Mouse (Mus musculus) brain, embryonic 14.5 days (tissue): ENCODE data around the gene Eaf1.

Experiments
- CTCF ChIP-seq: fragments of 200-500 bp; IDR thresholded peaks from 2 replicates; pipeline ENCODE4 v1.5.1; 2012; ENCODE audit warnings: inconsistent platforms, mild to moderate bottlenecking, moderate library complexity, borderline replicate concordance; ENCODE audit not compliant: insufficient read depth, insufficient read length; ENCODE audit errors: extremely low read depth
- POLR2A ChIP-seq: fragments of 200-500 bp; IDR thresholded peaks from 2 replicates; pipeline ENCODE4 v1.6.1; 2012; ENCODE audit warnings: mild to moderate bottlenecking, inconsistent platforms, borderline replicate concordance; ENCODE audit not compliant: poor library complexity, insufficient read depth, insufficient read length, severe bottlenecking; ENCODE audit errors: extremely low read depth

DNA sequence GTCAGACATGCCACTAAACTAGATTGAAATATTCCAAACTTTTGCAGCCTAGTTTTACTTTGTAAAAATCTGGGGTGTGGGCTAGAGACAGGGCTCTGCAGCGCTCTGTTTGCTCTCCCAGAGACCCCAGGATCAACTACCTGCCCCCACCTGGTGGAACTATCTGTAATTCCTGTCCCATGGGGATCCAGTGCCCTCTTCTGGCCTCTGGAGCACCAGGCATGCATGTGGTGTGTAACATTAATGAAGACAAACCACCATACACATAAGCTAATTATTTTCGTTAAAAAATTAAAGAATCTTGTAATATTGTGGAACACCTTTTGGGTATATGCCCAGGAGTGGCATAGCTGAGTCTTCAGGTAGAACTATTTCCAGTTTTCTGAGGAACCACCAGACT is 20.9 kb upstream of the Eaf1 start:
- no peak for TF ChIP-seq CTCF
- TF ChIP-seq POLR2A: no peak
